Mouse (Mus musculus): ENCODE data around the gene Plxdc1.

Plxdc1 gene

DNA sequence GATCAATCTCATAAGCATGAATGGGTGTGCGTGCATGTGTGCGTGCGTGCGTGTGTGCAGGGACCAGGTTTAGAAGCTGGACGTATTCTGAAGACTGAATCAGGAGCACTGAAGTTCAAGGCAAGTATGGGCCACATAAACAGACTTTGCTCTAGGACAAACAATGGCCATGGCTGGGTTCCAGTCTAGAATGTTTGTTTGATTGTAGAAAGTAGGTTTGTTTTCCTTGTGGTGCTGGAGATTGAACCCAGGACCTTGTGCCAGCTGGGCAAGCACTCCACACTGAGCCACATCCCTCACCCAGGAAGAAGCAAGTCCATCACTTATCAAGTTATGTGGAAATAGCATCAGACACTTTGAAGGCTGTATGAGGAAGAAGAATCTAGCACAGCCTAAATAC lies 29.9 kb upstream of the Plxdc1 start:
- DNase-seq (ENCODE audit: low read depth, low spot score) = no peak

DNA sequence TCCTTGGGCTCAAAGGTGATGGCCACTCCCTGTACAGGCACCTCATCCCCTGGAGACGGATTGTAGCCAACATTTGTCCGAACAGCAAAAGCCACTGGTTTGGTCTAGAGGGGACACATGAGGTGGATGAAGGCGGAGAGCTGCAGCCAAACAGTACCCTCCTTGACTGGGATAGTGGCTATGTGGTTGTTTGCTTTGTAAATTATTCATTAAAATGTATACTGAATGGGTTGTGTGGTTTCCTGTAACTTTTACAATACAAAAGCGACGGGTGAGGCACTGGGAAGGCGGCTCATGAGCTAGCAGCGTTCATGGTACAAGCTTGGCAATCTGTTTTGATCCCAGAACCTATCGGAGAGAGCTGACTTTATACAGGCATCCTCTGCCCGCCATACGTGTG lies 26.6 kb upstream of the Plxdc1 start:
- peak; percentile 73 for DNase-seq (ENCODE audit: low read depth, low spot score)

DNA sequence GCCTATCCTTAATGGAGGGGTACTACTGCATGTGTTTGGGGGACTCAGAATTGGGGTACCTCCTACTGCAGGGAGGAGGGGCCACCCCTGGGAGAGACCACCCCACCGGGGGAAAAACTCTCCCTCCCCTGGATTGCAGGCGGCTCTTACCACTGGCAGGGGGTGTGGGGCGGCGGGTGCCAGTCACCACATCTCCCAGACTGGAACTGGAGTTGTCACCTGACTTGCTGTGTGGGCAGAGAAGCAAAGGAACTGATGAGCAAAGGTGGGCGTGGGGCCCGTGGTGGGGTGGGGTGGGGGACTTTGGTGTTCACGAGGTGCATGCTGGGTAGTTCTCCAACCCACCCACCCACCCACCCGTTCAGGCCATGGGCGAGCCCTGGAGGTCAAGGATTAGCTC lies 25.5 kb upstream of the Plxdc1 start:
- DNase-seq (ENCODE audit: low read depth, low spot score) = no peak

DNA sequence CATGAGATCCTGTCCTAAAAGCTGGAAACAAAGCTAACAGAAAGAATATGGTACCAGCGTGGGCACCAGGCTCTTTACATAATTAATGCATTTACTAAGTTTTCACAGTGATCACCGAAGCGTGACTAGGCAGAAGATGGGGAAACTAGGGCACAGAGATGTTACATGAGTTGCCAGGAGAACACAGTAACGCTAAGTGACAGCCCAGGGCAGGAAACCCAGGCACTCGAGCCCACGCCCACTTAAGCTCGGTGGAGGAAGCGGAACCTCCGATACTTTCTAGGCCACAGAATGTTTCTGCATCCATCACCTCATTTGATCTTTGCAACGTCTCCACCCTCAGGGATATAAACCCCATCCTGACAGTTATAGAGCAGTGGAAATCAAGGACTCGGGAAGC lies 21.8 kb upstream of the Plxdc1 start:
- no peak for DNase-seq (ENCODE audit: low read depth, low spot score)

DNA sequence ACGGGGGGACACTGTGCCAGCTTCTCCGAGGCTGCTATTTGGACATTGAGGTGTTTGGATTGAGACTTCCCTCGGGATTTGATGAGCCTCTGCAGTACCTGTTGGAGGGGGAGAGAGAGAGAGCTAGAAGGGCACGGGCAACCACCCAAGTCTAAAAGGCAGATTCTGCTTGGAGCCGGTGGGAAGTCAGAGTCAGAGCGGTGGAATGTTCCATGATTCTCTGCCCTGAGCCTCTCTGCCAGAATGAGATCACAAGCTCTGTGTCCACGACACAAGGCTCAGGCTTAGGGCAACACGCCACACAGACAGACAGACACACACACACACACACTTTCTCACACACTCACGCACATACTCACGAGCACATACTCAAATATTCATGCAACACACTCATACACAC lies 19.4 kb upstream of the Plxdc1 start:
- DNase-seq (ENCODE audit: low read depth, low spot score) = no peak

DNA sequence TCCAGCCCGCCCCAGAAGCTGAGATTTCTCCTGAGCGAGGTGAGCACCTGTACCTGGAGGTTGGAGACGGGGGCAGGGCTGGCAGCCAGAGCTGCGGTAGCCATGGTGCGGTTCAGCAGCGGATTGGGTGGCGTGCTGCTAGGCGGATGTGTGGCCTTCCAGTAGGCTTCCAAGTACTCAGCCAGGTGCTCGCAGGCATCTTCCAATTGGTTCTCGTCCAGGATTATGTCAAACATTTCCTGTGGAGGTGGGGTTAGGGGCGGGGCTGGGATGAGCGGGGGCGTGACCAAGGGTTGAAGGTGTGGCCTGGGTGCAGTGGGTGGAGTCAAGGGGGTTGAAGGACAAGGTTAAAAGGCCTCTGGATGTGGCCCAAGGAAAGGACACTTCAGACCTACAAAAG lies 18.8 kb upstream of the Plxdc1 start:
- DNase-seq (ENCODE audit: low read depth, low spot score) = peak; percentile 98

DNA sequence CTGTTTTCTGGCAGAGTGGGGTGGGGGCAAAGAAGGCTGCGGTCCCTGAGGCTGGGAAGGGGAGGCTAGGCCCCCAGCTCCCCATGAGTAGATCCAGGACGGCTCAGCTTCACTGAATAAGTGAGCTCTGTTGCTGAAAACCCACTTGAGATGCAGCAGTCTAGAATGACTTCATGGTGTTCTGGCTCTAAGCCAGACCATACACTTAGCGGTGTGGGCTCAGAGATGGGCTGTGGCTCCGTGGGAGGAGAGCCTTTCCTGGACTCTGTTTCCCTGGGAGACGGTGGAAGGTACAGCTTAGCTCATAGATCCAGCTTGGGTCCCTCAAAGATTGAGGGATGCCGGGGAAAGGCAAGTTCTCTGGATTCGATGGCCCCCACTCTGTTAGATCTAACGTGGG lies 17.9 kb upstream of the Plxdc1 start:
- no peak for DNase-seq (ENCODE audit: low read depth, low spot score)

DNA sequence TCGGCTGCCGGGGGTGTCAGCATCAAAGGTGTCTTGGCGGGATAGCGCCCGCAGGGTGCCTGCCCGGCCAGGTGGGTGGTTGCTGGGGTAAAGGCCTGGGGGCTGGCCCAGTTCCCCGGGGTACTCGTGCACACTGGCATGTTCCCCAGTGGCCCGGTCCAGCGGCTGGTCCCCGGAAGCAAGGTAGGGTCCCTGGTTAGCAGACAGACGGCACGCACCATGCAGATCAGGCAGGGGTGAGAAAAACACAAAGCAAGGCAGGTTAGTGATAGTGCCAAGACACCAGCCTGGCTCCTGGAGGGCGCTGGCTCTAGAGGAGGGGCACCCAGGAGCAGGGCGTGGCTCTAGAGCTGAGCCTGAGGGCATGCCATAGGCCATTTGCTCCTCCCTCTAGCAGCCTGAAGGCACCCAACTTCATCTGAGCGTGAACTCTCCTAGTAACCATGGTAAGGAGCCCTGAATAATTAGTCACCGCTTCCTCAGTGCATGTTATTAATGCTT lies 17.0 kb upstream of the Plxdc1 start:
- DNase-seq (ENCODE audit: low read depth, low spot score) = peak; percentile 45

DNA sequence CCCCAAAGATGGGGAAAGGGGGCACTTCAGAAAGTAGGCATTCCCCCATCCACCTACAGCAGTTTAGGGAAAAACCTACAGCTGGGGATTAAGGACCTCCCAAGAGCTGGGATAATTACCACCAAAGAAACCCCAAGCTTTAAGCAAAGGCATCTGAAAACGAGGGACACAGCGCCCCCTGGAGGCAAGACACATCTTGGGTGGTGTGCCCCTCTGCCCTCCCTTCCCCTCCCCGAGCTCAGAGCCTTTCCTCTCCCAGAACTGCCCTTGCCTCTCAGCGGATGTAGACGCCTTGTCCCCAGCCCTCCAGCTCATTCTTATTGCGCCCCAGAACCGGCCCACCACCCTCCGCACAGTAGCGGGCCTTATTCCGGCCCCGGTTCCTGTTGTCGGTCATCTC lies 16.4 kb upstream of the Plxdc1 start:
- DNase-seq (ENCODE audit: low read depth, low spot score) = peak; percentile 89

DNA sequence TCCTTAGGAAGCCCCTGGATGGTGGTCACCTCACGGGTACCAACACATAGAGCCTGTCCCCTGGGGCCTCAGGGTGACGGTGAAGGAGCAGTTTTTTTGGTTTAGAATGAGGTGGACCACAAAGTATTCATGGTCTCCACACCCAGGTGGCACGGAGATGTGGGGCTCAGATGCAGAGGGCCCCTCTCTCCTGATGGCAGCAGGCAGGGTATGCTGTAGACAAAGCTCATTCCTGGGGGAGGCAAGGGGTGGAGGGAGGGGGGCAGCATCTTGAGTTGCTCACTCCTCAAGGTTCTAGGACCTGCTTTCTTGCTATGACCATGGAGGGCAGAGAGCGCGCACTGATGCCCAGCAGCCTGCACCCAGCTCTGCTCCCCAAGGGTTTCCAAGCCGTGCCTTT lies 15.7 kb upstream of the Plxdc1 start:
- no peak for DNase-seq (ENCODE audit: low read depth, low spot score)

DNA sequence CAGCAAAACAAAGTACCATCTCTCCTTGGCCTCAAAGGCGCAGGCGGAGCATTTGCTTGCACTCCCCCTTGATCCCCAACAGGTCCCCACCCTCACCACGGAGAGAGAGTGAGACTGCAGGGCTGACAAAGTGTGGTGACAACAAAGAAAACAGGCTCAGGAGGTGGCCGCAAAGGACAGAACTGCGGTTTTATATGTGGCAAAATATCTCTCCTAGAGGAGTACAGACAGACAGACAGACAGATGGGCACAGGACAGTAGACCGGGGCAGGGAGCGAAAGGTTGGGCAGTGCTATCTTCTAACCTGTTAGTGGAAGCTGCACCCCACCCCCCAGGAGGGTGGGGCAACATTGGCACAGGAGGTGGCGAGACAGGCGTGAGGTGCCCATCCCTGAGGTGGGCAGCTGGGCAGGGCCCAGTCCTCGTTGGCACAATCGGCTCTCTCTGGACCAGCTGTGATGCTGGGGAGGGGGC lies 15.1 kb upstream of the Plxdc1 start:
- DNase-seq (ENCODE audit: low read depth, low spot score) = no peak

DNA sequence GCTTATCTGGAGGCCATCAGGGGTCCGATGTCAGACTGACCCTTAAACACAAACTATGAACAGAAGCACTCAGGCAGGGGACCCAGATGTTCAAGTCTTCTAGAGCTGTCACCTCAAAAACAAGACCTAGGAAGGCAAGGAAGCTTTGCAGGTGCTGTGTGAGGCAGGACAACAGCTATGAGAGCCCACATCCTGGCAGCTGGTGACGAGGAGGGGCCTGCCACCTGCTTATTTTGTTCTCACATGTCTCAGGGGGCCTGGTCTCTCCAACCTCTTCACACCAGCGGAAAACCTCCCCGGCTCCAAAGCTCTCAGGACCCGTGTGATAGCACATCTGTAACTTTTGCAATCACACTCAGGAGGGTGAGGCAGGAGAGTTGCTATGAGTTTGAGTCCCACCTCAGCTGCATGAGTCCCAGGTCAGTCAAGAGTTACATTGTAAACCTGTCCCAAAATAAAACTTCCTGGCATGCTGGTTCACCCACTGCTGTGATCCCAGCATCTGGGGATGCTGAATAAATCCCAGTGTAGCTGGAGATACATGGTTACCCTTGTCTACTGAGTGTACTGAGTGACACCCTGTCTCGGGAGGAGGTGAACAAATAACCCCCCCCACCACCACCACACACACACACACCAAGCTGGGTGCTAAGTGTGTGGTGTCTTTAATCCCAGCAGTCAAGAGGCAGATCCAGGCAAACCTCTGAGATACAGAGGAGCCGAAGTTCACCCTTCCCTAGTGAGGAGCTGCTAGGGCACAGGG lies 14.3 kb upstream of the Plxdc1 start:
- no peak for DNase-seq (ENCODE audit: low read depth, low spot score)

DNA sequence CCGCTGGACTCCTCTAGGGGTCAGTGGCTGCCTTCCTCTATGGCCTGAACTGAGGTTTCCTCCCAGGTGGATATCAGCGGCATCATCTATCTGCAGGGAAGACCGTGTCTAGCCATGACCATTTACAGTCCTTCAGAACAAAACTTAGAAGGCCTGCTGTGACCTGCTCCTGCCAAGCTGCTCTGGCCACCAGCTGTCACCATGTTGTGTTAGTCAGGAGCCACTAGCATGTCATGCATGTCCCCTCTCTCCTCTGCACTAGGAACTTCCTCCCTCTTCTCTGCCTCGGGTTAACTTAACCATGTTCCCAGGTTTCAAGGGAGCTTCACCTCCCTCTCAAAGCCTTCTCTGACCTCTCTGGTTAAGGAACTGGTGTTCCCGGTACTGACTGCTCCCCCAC lies 13.5 kb upstream of the Plxdc1 start:
- no peak for DNase-seq (ENCODE audit: low read depth, low spot score)

DNA sequence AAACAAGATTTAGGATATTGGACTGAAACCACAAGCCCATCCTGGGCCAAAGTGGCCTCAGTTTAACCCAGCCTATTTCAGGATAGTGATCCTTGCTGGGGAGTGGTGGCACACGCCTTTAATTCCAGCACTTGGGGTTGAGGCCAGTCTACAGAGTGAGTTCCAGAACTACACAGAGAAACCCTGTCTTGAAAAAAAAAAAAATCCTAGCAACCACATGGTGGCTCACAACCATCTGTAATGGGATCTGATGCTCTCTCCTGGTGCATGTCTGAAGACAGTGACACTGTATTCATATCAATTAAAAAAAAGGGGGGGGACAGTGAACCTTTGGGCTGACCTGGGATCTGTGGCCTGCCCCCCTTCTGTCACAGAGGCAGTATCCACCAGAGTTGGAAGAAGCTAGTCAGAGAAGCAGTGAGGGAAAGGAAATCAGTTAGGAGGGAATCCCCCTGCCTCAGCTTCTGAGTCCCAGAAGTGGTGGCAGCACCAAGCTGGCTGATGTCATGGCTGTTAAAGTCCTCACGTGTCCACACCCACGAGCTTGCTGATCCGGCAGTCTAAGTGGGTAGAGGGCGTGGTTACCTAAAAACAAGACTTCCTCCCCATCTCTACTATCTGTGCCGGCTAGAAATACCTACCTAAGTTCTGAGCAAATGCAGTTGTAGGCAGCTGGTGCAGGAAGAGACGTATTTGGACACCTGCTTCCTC lies 12.8 kb upstream of the Plxdc1 start:
- no peak for DNase-seq (ENCODE audit: low read depth, low spot score)

DNA sequence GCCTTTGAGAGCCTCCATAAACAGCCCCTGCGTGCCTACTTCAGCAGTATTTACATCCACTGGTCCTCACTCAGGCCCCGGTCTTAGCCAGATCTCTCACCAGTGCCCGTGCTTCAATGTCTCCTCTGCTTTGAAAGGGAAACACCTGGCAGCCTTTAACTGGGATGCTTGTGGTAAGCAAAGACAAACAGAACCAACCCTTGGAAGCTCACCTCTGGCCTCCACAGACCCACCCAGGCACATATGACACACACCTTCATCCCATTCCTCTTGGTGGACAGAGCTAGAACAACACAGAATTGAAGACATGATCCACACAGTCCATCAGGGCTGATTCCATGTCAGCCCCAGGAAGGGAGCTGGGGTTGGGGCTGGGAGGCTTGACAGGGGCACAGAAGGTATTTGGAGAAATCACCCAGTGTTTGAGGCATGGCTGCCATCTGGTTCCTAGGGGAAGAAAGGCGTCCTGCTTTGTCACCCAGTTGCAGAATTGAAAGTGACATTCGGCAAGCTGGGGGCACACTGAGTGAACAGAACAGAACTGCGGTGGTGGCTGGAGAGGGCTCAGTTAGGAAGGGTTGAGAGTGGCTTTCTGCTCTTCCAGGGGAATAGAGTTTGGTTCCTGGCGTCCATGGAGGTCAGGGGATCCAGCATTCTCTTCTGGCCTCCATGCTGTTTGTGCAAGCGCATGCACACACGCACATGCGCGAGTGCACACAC lies 12.0 kb upstream of the Plxdc1 start:
- no peak for DNase-seq (ENCODE audit: low read depth, low spot score)

DNA sequence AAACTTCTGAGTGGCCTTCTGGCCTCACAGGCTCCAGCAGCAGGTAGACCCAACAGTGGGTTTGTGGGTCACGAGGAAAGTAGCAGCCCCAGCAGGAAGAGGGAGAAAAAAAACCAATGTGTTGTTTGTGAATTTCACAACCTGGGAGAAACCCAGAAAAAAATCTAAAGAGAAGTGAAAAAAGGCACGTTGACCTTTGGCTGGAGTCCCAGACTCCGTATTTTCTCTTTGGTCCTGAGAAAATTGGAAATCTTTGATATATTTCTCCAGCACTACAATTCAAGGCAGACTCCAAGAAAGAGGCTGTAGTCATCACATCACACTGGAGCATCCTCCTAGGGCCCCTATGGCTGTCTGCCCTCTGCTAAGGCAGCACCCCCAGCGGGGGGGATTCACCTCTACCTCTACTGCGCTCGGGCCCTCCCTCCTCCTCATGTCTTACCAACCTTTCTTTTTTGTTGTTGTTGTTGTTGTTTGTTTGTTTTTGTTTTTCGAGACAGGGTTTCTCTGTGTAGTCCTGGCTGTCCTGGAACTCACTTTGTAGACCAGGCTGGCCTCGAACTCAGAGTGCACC lies 11.2 kb upstream of the Plxdc1 start:
- no peak for DNase-seq (ENCODE audit: low read depth, low spot score)

DNA sequence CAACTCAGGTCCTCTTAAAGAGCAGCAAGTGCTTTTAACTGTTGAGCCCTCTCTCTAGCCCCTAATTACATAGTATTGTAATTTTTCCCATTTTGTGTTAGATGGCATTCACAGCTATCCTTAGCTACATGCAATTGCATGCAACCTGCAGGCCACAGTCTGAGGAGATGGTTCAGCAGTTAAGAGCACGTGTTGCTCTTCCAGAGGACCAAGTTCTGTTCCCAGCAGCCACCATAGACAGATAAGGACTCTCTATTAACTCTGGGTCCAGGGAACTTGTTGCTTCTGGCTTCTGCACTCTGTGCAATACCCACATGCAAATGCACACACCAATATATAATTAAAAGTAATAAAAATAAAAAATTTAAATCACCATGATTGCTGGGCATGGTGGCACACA lies 10.4 kb upstream of the Plxdc1 start:
- DNase-seq (ENCODE audit: low read depth, low spot score) = no peak

DNA sequence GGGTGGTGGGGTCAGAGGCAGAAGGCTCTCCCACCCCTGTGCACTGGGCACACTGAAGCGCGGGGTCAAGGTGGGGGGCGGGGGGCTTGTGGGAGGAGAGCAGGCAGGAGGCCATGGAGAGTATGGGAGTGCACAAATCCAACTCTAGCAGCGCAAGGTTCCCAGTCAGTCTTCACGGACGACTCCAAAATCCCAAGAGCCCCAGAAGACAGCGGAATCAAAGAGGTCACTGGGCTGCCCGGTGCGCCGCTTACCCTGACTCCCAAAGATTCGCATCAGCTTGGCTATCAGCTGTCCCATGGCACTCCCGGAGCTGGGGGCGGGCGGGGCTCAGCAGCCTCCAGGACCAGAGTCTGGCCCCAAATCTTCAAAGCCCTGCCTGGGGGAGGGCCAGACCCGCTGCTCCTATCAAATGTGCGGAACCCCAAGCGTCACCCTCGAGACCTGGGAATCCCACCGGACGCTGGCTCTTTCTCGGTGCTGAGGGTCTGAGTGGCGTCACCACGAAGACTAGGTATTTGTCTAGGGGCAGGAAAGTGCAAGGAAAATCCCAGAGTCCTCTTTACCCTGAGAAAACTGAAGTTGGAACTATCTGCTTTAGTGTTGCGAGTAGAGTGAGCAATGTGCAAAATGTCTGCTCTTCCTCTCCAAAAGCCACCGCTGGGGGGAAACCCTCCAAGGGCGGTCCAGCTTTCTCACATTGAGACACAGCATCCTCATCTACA lies 9.5 kb upstream of the Plxdc1 start, which contains the start of gene Arl5c:
Gene Arl5c (minus strand): TSS at position 618 of the 725 bp plus-strand sequence.
- peak; percentile 88 for DNase-seq (ENCODE audit: low read depth, low spot score)

DNA sequence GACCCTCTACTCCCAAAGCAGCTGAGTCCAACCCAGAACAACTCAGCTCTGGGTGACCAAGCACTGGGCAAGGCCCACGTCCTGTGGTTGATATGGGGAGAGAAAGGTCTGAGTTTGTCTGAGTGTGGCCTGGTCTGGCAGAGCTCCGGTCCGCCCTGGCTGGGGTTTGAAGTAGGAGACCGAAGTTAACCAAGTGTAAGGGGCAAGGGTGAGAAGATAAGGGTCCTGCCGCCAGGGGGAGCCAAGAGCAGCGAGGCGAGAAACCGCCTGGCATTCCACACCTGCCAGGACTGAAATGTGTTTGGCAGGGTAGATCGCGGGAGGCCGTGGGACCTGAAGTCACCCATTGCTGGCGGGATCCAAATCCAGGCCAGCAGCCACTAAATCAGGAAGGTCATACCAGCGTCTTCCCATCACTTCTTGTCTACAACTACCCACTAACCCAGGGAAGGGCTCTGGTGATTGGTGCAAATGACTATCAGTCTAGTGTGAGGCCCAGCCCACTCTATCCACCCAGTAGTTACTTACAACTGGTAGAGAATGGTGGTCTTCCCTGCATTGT lies 8.4 kb upstream of the Plxdc1 start:
- peak; percentile 90 for DNase-seq (ENCODE audit: low read depth, low spot score)

DNA sequence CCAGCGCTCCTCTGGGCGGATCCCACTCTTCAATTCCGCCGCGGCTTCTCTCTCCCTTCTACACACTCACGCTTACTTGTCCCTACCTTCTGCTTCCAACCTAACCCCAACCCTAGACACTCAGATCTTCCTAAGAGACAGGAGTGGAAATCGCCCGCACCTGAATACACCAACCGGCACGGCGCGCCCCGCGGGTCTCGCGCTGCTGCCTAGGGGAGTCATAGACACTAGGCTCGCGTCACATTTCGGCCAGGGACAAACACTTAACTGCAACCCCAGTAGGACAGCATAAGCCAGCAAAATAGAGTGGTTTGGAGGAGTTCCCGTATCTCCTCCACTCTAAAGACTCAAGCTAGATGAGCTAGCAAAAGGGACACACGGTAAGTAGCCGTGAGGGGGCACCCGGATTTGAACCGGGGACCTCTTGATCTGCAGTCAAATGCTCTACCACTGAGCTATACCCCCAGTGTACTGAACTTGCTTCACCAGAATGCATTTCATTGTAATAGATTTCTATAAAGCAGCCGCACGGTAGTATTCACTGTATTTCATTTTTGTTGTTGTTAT lies 2.4 kb upstream of the Plxdc1 start:
- peak; percentile 91 for DNase-seq (ENCODE audit: low read depth, low spot score)

Measured in R1 (cell line).